Mouse (Mus musculus) embryo, embryonic 11 days (tissue): Measurements from ENCODE around the gene Rad9b.

Experiments
- DNase-seq: peaks from one replicate; pipeline ENCODE4 v3.0.0-alpha.2; 2015

Rad9b gene

GRCm38 (mm10) chr5:122353807-122354491 is at the start of gene Rad9b, which contains the start of gene Vps29:
Rad9b (minus strand) TSS chr5:122354233.
Vps29 (plus strand) TSS chr5:122354369.
- peak; percentile 100 for DNase-seq

DNA sequence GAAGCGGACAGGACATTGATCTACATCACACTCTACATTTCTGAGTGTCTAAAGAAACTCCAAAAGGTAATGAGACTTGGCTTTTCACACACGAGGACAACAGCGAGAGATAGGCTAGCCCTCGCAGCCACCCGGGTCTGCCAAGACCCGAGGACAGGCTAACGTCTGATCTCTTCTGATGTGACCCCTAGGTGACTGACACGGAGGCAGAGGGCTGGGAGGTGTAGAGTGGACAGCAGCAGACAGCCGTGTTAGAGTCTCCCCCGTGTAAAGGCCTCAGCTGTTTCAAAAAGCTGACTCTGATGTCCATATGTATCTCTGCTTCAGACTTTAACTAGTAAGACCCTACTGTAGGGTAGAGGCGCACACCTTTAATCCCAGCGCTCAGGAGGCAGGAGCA is 49.3 kb upstream of the Rad9b start:
- DNase-seq, result no peak

- no peak for DNase-seq
These were observed 48.7 kb upstream of the Rad9b start for GRCm38 (mm10) chr5:122402772-122403171.

GRCm38 (mm10) chr5:122402160-122402559 is 48.1 kb upstream of the Rad9b start:
- DNase-seq, result no peak

- peak; percentile 65 for DNase-seq
These were observed 47.2 kb upstream of the Rad9b start for GRCm38 (mm10) chr5:122401303-122401640.

DNA sequence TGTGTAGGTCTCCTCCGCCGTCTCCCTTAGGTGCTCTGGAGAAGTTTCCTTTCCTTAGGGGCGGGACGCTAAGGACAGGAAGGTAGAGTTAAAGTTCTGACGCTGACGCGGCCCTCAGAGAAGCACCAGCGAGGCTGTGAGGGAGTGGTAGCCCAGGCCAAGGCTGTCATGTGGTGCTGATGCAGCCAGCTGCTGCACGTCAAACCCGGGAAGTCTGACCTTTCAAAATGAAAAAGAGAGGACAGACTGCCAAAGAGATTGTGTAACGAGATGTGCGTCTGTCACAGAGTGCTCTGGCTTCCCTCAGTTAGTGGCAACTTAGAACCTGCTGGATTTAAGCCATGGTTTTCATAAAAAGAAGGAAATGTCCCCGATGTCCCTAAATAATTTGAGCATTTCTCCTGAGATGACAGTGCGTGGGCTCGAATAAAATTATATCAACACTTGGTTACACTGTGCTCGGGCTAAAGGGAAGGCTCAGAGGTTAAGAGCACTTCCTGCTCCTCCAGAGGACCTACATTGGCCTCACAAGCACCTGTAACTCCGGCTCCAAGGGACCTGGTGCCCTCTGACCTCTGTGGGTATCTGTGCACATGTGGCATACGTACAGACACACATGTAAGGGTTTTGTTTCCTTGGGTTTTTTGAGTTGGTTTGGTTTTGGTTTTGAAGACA is 46.7 kb upstream of the Rad9b start:
- no peak for DNase-seq

DNA sequence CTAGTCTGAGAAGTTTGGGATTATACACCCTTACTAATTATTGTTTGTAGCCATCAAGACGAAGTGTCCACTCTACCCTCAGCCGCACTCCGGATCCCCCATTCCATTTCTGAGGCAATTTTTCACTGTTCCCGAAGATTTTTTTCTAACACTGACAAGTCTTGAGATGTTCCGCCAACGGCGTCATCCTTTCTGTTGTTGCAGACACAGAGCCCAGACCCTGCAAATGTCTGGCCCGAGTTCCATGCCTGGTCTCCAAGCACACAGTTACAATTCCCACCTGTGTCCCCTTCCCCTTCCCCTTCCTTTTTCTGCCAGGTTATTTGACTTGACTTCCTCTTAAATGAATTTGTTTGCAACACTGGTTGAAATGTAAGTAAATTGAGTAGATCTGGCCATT is 45.8 kb upstream of the Rad9b start:
- no peak for DNase-seq

GRCm38 (mm10) chr5:122397495-122397894 is 43.5 kb upstream of the Rad9b start:
- no peak for DNase-seq

DNA sequence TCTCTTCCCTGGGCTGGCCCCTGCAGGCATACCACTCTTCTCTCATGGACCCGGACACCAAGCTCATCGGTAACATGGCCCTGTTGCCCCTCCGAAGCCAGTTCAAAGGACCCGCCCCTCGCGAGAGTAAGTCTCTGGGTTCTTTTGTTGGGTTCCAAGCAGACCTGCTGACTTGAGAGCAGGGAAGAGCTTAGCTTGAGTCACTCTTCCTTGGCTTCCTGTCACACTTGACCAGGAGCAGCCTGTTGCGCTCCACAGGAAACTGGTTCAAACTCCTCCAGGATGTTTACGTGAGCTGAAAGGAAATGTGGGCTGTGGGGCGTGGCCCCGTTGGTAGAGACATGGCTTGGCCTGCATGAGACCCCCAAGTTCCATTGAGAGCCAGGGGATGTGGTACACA is 42.8 kb upstream of the Rad9b start:
- DNase-seq, result peak; percentile 20

GRCm38 (mm10) chr5:122393887-122394286 is 39.9 kb upstream of the Rad9b start:
- DNase-seq, result peak; percentile 74

- DNase-seq, result peak; percentile 7
These were observed 38.4 kb upstream of the Rad9b start for GRCm38 (mm10) chr5:122392227-122393004.

DNA sequence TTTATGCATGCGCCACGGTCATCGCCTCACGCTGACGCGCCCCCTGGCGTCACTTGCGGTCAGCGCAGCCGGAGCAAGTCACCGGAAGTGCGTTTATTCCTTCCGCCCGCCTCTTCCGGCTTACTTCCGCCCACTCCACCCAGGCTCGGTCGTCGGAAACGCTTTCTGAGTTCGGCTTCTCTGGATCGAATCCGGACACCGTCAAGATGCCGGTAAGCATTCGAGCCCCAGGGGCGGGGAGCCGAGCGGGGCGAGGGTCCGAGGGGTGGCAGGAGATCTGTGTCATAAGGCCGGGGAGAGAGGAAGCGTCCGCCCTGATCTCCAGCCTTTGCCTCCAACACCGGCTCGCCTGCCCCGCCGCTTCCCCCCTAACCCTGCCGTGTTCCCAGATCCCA is 37.8 kb upstream of the Rad9b start, which contains the start of gene Arpc3:
Gene Arpc3 (plus strand): TSS at position 93 of the 395 bp plus-strand sequence.
- peak; percentile 94 for DNase-seq

DNA sequence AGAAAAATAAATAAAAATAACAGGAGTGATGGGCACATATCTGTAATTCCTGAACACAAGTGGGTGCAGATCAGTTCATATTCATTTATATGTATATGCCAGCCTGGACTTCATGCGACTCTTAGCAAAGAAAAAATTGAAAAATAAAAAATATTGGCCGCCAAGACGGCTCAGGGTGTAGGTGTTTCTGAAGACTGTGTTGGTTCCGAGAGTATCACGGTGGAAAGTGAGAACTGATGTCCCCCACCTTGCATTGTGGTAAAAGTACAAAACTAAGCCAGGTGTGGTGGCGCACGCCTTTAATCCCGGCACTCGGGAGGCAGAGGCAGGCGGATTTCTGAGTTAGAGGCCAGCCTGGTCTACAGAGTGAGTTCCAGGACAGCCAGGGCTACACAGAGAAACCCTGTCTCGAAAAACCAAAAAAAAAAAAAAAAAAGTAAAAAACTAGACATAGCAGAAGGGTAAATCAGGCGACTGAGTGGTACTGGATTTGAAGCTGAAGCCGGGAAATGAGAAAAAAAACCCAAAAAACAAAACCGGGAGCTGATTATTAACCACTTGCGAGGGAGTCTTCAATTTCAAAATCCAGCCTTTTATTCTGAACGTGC is 37.2 kb upstream of the Rad9b start:
- DNase-seq, result no peak

- DNase-seq, result no peak
These were observed 36.6 kb upstream of the Rad9b start for GRCm38 (mm10) chr5:122390671-122391070.

DNA sequence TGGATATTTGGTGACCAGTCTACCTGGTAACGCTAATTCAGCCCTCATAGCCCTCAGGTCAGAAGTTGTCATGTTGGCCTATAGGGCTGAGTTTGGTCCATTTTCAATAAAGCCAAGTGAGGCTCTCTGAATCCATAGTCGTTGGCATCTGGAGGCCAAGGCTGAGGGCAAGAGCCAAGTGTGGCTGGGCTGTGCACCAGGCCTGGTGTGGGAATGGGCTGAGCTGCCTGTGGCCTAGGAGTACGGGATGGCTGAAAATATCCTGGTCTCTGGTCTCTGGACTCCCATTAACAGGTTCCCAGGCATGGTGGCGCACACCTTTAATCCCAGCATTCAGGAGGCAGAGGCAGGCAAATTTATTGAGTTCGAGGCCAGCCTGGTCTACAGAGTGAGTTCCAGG is 36.0 kb upstream of the Rad9b start:
- no peak for DNase-seq

DNA sequence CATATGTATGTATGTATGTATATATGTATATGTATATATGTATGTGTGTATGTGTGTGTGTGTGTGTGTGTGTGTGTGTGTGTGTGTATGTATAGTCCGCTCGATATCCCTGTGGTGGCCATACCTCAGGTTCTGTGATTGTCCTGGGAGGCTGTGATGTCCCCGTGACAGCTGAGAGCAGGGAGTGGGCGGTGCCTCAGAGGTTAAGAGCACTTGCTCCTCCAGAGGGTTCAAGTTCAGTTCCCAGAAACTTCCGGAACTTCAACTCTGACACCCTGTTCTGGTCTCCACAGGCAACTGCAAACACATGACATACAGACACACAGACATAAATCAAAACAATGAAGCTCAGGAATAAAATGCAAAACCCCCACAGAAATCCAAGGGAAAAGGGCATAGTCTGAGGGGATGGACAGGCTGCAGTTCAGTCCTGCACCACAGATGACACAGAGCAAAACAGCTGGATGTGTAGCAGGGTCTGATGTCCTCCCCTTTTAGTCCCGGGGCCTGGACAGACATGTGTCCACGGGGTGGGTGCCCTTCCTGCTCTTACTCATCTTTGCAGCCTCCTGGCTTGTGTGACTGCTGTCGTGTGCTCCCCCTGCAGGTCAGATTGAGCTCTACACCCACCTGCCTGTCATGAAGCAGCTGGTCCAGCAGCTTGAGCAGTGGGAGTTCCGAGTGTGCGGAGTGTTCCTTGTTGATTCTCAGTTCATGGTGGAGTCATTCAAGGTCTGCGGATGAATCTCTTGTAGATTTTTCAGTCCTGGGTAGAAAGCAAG is 25.5 kb upstream of the Rad9b start:
- peak; percentile 78 for DNase-seq

DNA sequence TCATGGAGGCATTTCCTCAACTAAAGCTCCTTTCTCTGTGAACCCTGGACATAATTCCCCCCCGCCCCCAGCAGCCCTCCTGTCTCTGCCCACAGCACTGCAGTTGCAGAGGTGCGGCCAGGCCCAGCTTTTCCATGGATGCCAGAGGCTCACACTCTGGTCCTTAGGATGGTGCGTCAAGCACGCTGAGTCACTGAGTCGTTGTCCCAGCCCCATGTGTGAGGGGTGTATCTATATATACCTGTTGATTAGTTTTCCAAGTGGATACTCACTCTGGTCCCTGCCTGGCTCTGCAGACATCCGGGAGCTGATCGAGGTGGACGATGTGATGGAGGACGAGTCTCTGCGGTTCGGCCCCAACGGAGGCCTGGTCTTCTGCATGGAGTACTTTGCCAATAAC is 24.1 kb upstream of the Rad9b start:
- DNase-seq, result no peak

GRCm38 (mm10) chr5:122377101-122377833 is 23.2 kb upstream of the Rad9b start:
- DNase-seq, result no peak

DNA sequence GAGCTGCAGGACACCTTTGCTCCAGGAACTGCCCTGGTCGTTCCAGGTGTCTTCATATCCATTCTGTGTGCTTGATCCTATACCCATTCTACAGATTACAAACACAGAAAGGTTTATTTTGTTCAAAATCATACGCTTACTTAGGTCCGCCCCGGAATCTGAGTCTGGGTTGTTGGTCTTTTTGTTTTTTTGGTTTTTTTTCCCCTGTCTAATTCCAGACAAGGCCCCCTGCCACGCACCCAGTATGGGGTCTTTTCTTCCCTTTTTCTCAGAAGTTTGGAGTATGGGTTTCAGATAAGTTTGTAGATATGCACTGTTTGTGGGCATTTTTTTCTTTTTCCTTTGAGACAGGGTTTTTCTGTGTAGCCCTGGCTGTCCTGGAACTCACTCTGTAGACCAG is 18.8 kb upstream of the Rad9b start:
- no peak for DNase-seq

DNA sequence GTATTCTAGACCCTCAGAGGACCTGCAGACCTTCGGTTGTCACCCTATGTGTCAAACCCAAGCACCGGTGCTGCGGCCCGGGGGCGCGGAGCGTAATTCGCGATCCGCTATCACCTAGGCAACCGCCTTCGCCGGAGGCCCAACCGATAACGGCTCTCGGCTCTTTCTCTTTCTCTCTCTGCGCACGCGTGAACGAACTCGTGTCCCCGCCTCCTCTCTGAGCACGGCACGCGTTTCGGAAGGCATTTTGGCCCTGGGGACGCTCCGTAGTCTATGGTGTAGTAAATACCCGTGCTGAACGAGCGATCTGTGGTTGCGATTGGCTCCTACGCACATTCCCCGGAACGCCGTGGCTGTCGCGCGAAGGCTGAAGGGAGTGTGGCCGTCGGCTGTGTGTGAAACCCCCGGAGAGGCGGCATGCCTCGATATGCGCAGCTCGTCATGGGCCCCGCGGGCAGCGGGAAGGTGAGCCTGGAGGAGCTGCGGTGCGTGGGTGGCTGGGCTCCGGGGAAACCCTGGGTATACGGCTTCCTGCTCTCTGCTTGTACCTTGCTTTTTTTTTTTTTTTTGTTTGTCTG is 18.2 kb upstream of the Rad9b start, which contains the start of gene Fam216a:
Gene Fam216a (minus strand): TSS at position 173 of the 578 bp plus-strand sequence.
- peak; percentile 100 for DNase-seq

DNA sequence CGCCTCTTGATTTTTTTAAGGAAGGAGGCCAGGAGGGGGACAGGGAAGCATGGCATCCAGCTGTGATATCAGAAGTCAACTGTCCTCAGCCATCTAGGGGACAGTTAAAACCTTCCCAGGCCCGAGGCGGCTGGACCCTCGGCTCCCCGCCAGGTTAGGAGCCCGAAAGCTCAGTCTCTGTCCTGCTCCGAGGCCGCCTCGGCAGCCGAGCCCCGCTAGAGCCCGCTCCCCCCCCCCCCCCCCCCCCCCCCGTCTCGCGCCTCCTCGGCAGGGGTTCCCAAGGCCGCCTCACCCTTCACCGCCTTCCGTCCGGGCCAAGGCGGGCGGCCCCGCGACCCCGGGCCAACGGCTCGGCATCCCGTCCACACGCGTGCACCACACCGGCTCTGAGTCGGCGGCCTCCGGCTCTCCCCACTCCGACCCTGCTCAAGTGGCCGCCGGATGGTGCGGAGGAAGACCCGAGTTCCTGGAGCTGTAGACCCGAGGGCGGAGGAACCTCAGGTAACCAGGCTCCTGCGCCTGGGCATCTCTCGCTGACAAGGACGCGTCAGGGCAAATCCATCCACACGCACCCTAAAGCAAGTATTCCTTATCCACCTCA is 17.7 kb upstream of the Rad9b start, which contains the start of gene Gpn3:
Gene Gpn3 (plus strand): TSS at position 286 of the 601 bp plus-strand sequence.
- no peak for DNase-seq
